Mouse (Mus musculus) cerebellum, adult 9-11 months (tissue): ENCODE data around the gene Lrrc8c.
"Not testable (repeated sequence)": the region's sequence is repeated elsewhere in the genome, so short reads cannot be mapped to it uniquely, and the experiment has no call there.

Experiments
- DNase-seq: peaks from one replicate; pipeline ENCODE4 v3.0.0; 2022

The Lrrc8c gene

GRCm38 (mm10) chr5:105609683-105610082 is 90.5 kb downstream of the Lrrc8c start:
- no peak for DNase-seq

DNA sequence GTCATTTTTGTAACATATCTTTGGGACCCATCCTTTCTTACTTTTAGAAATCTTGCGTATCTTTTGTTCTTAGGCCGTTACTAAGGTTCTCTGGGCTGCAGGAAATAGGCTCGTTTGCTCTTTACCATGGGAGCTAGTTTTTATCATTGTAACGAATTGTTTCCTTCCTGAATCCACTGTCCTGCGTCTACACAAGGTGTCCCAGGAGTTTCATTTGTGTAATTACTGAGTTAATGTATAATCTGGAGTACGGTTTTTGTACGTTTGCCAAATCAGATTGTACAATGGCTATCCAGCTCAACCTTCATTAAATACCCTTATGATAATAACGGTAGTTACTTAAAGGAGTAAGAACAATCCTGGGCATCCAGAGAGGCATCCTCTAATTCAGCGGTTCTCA is 93.8 kb downstream of the Lrrc8c start:
- DNase-seq = no peak

DNA sequence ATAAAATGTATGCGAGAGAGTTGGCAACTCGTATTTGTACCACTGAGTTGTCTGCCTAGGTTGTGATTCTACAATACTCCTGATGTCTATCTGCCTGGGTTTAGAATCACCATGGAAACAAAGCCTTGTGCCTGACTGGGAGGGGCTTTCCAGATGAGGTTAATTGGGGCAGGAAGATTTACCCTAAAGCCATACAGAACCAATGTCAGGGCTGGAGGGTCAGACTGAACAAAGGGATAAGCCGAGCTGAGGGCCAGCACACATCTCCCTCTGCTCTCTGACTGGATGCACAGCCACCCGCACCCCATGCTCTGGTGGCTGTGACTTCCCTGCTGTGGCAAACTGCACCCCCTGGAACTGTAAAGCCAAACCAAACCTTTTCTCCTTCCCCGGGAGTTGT is 94.8 kb downstream of the Lrrc8c start:
- DNase-seq = no peak

DNA sequence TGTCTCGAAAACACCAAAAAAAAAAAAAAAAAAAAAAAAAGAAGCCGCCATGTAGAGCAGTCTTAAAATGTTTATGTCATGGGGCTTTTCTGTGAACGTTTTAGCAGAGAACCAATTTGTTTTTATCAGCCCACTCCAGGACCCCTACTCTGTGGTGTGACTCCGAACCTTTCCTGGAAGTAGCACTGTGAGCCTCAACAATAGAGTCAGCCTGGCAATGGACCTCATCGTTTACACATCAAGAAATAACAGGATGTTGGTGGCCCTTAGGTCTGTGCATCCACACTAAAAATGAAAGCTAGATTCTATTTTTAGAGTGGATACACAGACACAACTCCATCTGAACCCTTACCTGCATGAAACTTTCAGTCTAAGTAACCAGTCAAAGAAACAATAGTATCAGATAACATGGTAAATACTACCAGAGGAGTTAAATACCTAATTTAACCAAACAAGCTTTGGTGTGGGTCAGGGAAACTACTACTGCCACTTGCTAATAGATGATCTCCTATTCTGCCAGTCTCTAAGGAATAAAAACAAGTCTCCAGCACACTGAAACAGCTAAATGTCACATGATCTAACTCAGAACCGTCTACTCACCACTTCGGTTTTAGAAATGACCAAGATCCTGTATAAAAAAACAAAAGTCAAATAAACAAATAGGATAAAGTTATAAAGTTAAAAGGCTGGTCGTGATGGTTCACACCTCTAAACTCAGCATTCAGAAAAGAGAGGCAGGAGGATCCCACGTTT is 95.7 kb downstream of the Lrrc8c start:
- no peak for DNase-seq

- no peak for DNase-seq
Observed at GRCm38 (mm10) chr5:105615871-105616454, 96.8 kb downstream of the Lrrc8c start.

GRCm38 (mm10) chr5:105616538-105616937 is 97.3 kb downstream of the Lrrc8c start:
- DNase-seq = no peak

DNA sequence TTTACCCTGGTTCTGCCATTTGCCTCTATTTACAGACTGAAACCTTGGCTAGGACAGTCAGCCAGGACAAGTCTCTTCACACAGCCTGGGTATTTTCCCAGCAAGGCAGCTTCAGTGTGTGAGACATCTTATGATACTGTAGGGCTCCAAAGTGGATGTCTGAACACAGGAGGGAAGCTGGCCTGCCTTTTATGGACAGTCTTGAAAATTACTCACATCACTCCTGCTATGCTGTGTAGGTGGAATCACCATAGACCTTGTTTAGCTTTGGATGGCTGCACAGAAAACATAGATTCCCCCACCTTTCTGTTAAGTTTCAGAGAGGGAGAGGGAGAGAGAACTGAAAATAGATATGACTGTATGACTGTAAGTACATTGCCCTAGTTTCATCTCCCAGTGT is 99.3 kb downstream of the Lrrc8c start:
- DNase-seq = no peak

DNA sequence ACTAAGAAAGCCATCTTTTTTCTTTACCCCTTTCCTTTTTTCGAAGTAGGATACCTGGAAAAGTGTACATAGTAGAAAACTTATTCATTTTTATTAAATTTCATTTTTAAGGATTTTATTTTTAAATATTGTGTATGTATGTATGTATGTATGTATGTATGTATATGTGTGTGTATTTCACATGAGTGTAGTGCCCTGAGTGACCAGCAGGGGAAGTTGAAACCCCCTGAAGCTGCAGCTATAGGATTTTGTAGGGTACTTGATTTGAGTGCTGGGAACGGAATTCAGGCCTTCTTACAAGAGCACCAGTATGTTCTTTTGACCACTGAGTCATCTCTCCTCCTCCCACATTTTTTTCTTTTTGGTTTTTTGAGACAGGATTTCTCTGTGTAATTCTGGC is 100.5 kb downstream of the Lrrc8c start:
- no peak for DNase-seq

DNA sequence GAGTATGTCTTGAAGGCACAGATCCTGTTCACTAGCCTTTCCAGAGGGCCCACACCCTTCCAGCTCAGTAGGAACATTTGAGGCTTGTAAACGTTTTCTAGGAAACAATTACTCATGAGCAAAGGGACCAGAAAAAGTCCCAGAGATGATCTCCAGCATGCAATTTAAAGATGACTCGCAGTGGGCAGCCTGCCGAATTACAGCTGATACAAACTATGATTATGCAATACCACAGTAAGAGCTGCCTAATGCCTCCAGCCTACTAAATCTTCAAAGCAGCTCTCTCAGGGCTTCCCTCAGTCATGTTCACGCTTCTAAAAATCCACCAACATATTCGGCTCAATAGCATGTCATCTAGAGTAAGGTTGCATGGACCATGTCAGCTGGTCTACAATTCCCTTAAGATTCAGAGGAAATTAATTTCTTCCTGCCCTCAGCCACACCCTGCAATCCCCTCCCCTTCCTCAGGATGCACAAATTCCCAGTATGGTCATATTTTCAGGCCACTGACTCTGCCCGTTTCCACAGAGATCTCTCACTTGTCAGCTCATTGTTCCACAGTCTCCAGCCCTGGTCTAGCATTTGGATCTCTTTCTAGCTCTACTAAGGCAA is 101.4 kb downstream of the Lrrc8c start:
- DNase-seq = no peak

DNA sequence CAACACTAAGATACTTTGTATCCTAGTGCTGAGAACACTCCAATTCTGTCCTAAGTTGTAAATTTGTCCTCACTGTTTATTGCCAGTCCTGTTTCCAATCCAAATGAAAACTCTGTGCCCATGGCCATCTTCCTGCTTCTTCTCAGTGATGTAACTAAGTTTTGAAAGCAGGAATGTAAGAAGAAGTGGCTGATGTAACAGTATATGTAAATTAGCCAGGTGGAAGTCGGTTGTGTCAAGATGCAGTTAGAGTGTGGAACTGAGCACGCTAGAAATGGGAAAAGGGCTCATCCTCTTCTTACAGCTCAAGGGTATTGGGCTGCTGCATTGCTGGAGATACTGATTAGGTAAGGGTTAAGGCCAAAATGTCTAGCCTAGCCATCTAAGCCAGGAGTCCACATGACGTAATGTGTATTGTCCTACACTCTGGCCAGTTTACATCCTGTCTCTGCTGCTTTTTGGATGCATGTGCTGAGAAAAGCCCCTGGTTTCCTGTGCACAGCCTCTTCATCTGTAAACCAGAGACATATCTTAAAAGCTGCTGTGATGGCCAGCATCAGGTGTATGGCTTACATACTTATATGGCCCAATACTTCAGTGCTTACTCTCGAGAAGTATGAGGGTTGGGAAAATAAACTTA is 104.0 kb downstream of the Lrrc8c start:
- no peak for DNase-seq

- DNase-seq = no peak
Observed at GRCm38 (mm10) chr5:105624257-105624656, 105.1 kb downstream of the Lrrc8c start.

- no peak for DNase-seq
Observed at GRCm38 (mm10) chr5:105625504-105626150, 106.4 kb downstream of the Lrrc8c start.

GRCm38 (mm10) chr5:105626355-105626754 is 107.2 kb downstream of the Lrrc8c start:
- no peak for DNase-seq

- no peak for DNase-seq
Observed at GRCm38 (mm10) chr5:105627093-105627492, 107.9 kb downstream of the Lrrc8c start.

DNA sequence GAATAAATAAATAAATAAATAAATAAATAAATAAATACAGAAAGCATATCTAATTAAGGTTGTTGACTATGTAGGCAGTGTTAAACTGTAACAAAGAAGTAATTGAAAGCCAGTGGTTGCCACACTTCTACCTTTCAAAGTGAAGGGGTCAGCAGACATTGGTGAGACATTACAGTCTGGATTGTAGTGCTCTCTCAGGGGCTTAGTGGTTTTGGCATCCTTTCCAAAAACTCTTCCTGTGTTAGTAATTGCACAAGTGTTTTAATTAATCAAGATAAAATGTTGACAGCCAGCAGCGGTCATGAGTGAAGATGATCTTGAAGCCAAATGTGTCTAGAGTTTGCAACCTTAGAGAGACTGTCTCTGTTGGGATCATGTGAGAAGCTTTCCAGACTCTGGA is 110.8 kb downstream of the Lrrc8c start:
- DNase-seq = no peak

DNA sequence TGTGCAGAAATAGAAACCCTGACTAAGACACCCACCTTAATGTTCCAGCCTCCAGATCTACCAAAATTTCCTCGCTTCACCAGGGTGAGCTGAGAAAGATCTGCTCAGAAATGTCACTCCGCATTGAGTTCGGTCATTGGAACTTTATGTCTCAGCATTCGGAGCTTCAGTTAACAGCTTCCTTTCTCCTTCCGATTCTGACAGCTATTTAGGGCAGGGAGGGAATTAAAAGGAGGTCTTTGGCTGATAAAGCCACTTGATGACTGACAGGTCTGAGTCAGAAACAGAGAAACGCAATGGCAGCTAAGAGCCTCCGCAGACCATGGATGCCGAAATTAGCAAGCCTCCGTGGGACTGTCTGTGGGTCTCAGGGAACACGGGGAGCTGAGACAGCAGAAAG is 112.9 kb downstream of the Lrrc8c start:
- DNase-seq = no peak

GRCm38 (mm10) chr5:105635576-105635975 is 116.4 kb downstream of the Lrrc8c start:
- no peak for DNase-seq

DNA sequence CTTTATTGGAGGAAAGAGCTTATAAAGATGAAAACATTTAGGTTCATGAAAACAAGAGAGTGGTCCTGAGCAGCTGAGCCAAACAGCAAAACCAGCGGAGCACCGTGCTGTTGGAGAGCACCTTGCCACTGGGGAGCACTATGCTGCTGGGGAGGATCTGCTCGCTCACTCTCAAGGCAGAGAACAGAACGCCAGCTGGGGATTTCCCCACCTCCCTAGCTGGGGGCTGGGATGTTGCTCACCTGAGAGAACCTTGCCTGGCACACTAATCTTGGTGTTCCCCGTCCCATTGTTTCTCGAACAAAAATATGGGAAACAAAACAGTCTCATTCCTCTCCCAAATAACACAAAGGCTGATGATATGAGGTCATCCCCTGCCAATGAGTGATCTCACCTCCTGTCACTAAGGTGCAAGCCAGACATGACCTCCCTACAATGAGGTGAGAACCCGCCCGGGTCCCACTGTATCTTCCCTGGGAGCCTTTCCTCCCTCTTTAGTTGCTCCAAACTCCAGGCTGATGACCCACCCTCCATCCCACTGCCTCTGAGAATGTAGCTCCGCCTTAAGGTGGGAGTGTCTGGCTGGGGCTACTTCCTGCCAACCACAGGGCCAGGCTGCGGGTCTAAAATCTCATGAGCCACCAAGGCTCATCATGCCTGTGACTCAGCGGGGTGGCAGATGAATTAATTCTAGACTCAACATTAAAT is 117.5 kb downstream of the Lrrc8c start:
- DNase-seq = no peak

DNA sequence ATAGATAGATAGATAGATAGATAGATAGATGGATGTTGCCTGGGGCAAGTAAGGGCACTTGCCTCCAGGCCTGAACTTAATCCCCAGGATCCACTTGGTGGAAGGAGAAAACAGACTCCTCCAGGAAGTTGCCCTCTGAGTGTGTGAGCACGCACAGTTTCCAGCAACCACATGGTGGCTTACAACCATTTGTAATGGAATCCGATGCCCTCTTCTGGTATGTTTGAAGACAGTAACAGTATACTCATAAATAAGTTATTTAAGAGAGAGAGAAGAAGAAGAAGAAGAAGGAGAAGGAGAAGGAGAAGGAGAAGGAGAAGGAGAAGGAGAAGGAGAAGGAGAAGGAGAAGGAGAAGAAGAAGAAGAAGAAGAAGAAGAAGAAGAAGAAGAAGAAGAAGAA is 119.1 kb downstream of the Lrrc8c start:
- DNase-seq = not testable (repeated sequence)

GRCm38 (mm10) chr5:105638916-105639315 is 119.7 kb downstream of the Lrrc8c start:
- DNase-seq = no peak

- no peak for DNase-seq
Observed at GRCm38 (mm10) chr5:105639363-105639762, 120.2 kb downstream of the Lrrc8c start.

DNA sequence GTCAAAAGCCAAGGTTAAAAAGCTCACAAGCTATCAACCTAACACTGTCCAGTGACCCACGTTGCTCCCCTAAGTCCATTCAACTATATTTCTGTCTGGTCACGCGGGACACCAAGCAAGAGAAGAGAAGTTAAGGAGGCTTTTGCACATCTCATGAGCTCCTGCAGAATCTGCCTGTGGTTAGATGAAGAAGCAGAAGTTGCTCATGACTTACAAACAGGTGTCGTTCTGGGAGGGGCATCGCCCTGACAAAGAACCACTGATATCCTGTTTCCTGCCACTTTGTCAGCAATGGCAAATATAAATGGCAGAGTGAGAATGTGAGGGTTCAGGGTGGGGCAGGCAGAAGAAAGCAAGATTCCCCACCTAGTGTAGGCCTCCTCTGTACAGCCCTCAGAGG is 123.3 kb downstream of the Lrrc8c start:
- DNase-seq = no peak

- DNase-seq = no peak
Observed at GRCm38 (mm10) chr5:105643276-105643675, 124.1 kb downstream of the Lrrc8c start.
